Mouse (Mus musculus): Measurements from ENCODE around the gene Ifngr1.

DNA sequence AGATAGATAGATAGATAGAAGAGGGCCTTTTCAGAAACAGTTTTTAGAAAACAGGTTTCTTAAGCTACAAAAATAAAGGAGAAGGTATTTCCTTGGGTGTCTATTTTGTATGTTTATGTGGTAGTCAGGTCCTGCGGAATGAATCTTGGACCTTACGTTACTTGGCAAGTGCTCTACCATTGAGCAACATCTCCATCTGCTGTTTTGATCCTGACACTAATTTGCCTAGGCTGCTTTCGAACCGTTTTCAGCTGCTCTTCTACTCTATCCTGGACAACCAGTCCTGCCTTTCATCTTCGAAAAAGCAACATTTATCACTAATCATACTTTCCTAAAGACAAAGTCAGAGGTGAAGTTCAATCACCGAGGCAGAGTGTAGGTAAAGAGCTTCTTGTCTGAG lies 11.5 kb downstream of the Ifngr1 start:
- TF ChIP-seq CTCF (IDR thresholded peaks at IDR 0.05; ENCODE audit: low read depth, low read length) (no peak), GATA1 (IDR thresholded peaks at IDR 0.05; ENCODE audit: borderline replicate concordance, low read length) (no peak), TAL1 (conservative IDR thresholded peaks at IDR 0.05; ENCODE audit: low read depth, low read length) (no peak), POLR2AphosphoS5 (IDR thresholded peaks at IDR 0.05; ENCODE audit: insufficient replicate concordance, low read depth, low read length) (no peak)
